In the genomic region with DNA sequence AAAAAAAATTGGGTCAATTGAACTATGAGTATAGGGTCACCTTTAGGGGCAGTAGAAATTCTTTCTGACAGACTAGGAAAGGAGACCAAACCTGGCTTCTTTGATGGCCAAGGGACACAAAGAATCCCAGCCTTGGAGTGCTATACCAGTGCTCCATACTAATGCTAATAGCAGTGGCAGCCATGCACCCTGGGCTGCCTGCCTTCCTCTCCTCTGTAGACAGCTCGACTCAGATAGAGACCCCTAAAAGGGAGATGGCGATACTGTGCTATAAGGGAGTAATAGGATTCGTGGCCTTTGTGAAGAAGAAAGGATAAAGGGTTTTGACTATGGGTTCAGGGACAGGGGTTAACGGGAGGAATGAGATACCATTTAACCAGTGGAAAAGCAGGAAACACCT, we compare ENCODE assay signal across 8 mouse cellular contexts. TPM values are rescaled to one million over a fixed set of nuclear protein-coding genes. Genes with fewer than 3 reads are reported as not detected.
DNase-seq lines count a peak whose midpoint lies in the region; ATAC-seq and TF ChIP-seq lines count a peak whose summit lies in the region.

No protein-coding gene starts in this region.

- no peak for TF ChIP-seq POLR2A in bone marrow, adult 2 months (IDR thresholded peaks at IDR 0.05; ENCODE audit: borderline replicate concordance, control insufficient read depth, low read depth, low read length)

- peak overlapping the region; percentile 63 for H3K4me3 ChIP-seq in heart, embryonic 12.5 days
- no peak overlapping the region for H3K4me3 ChIP-seq in bone marrow, adult 2 months (replicated peaks; ENCODE audit: control insufficient read depth, low read depth, low read length)
- peak overlapping the region; percentile 64 for H3K4me3 ChIP-seq in hindbrain, embryonic 14.5 days (replicated peaks; ENCODE audit: low read length)
- H3K4me3 ChIP-seq in midbrain, embryonic 12.5 days, result peak overlapping the region; percentile 58

- no peak for DNase-seq in heart, adult 11 months
- no peak for DNase-seq in hindbrain, embryonic 14.5 days (ENCODE audit: low spot score)
- no peak for DNase-seq in kidney, postnatal 25 days

- WGBS in heart, embryonic 12.5 days, result 26% methylated on average over 4 of the region's 4 CpGs
- WGBS in bone marrow, adult 2 months, result 38% methylated on average over 4 of the region's 4 CpGs
- WGBS in hindbrain, embryonic 14.5 days, result 36% methylated on average over 4 of the region's 4 CpGs
- WGBS in midbrain, embryonic 12.5 days, result 45% methylated on average over 4 of the region's 4 CpGs

- peaks cover 4% of the 10 kb centered on the region for H3K4me1 ChIP-seq in heart, embryonic 12.5 days (replicated peaks)
- H3K4me1 ChIP-seq in bone marrow, adult 2 months (ENCODE audit: control insufficient read depth, insufficient read depth, low read length), result peaks cover 5% of the 10 kb centered on the region
- H3K4me1 ChIP-seq in hindbrain, embryonic 14.5 days (replicated peaks; ENCODE audit: control insufficient read depth, insufficient read depth, low read length), result 0 out of 2 replicates have a peak, but pooled peaks cover 13% of the 10 kb centered on the region
- H3K4me1 ChIP-seq in midbrain, embryonic 12.5 days, result peaks cover 12% of the 10 kb centered on the region

- peak overlapping the region; percentile 99 for H3K4me2 ChIP-seq in heart, embryonic 12.5 days
- peak overlapping the region; percentile 84 for H3K4me2 ChIP-seq in hindbrain, embryonic 14.5 days (replicated peaks)
- H3K4me2 ChIP-seq in midbrain, embryonic 12.5 days (replicated peaks), result peak overlapping the region; percentile 98

- no peak for TF ChIP-seq CTCF in bone marrow, adult 2 months (IDR thresholded peaks at IDR 0.05; ENCODE audit: control insufficient read depth, insufficient read depth, low read length)

- H3K9ac ChIP-seq in heart, embryonic 12.5 days, result no peak overlapping the region
- peak overlapping the region; percentile 74; the same call in 1 of the 2 replicates for H3K9ac ChIP-seq in hindbrain, embryonic 14.5 days
- H3K9ac ChIP-seq in midbrain, embryonic 12.5 days (replicated peaks), result no peak overlapping the region

- no peak overlapping the region for H3K27ac ChIP-seq in heart, embryonic 12.5 days (ENCODE audit: poor library complexity, severe bottlenecking)
- H3K27ac ChIP-seq in bone marrow, adult 2 months (ENCODE audit: control insufficient read depth, insufficient read depth, low read depth, low read length, poor library complexity), result peak overlapping the region; percentile 41; the same call in 1 of the 2 replicates
- no peak overlapping the region for H3K27ac ChIP-seq in hindbrain, embryonic 14.5 days
- no peak overlapping the region; the same call in 1 of the 2 replicates for H3K27ac ChIP-seq in midbrain, embryonic 12.5 days (replicated peaks)

- ATAC-seq in heart, embryonic 12.5 days (ENCODE audit: insufficient number of reproducible peaks, low FRiP score), result no peak
- peak; percentile 29; the same call in 1 of the 2 replicates for ATAC-seq in hindbrain, embryonic 14.5 days (ENCODE audit: low FRiP score)
- no peak for ATAC-seq in midbrain, embryonic 12.5 days (ENCODE audit: low FRiP score, low read depth)
- no peak for ATAC-seq in inflammation-experienced regulatory T-cells, adult 6 months
- no peak for ATAC-seq in activated CD4-positive, CD25-positive, alpha-beta regulatory T cell, adult 4 months

- H3K36me3 ChIP-seq in heart, embryonic 12.5 days, result no peaks in the 10 kb centered on the region
- H3K36me3 ChIP-seq in hindbrain, embryonic 14.5 days (replicated peaks; ENCODE audit: control insufficient read depth, insufficient read depth), result no peaks in the 10 kb centered on the region
- no peaks in the 10 kb centered on the region for H3K36me3 ChIP-seq in midbrain, embryonic 12.5 days

- 0 out of 2 replicates have a peak, but pooled peaks cover 5% of the 10 kb centered on the region for H3K9me3 ChIP-seq in heart, embryonic 12.5 days (replicated peaks)
- H3K9me3 ChIP-seq in hindbrain, embryonic 14.5 days (ENCODE audit: control insufficient read depth, low read length), result no peaks in the 10 kb centered on the region
- no peaks in the 10 kb centered on the region for H3K9me3 ChIP-seq in midbrain, embryonic 12.5 days

- H3K27me3 ChIP-seq in heart, embryonic 12.5 days (replicated peaks), result peaks cover 58% of the 10 kb centered on the region
- peaks cover 16% of the 10 kb centered on the region; the same call in 1 of the 2 replicates for H3K27me3 ChIP-seq in hindbrain, embryonic 14.5 days (ENCODE audit: control insufficient read depth, insufficient read depth, low read length)
- peaks cover 50% of the 10 kb centered on the region for H3K27me3 ChIP-seq in midbrain, embryonic 12.5 days

RNA-seq across cellular contexts. Expression of gene Slc30a10, which starts 0.5 kb away (rescaled TPM):
- 1.5 and 1.8 TPM in 2 replicates for polyA plus RNA-seq in heart, embryonic 12.5 days (2016; fragmentation: Nextera tagmentation; extraction: Ambion mirVana)
- 3.7 and 4.2 TPM in 2 replicates for polyA plus RNA-seq in bone marrow, adult 2 months (2011; ENCODE audit: insufficient read depth, insufficient read length, low replicate concordance, missing spikeins)
- polyA plus RNA-seq in hindbrain, embryonic 14.5 days (2014; fragmentation: Nextera tagmentation; extraction: Ambion mirVana), result 6.8 and 8.5 TPM in 2 replicates
- 1.4 and 2.0 TPM in 2 replicates for polyA plus RNA-seq in midbrain, embryonic 12.5 days (2016; fragmentation: Nextera tagmentation; extraction: Ambion mirVana)
- not detected for polyA plus RNA-seq in inflammation-experienced regulatory T-cells, adult 6 months (2017; shearing (Covaris generic))
- not detected for polyA plus RNA-seq in activated CD4-positive, CD25-positive, alpha-beta regulatory T cell, adult 4 months (2017; shearing (Covaris generic))
